In the genomic region with DNA sequence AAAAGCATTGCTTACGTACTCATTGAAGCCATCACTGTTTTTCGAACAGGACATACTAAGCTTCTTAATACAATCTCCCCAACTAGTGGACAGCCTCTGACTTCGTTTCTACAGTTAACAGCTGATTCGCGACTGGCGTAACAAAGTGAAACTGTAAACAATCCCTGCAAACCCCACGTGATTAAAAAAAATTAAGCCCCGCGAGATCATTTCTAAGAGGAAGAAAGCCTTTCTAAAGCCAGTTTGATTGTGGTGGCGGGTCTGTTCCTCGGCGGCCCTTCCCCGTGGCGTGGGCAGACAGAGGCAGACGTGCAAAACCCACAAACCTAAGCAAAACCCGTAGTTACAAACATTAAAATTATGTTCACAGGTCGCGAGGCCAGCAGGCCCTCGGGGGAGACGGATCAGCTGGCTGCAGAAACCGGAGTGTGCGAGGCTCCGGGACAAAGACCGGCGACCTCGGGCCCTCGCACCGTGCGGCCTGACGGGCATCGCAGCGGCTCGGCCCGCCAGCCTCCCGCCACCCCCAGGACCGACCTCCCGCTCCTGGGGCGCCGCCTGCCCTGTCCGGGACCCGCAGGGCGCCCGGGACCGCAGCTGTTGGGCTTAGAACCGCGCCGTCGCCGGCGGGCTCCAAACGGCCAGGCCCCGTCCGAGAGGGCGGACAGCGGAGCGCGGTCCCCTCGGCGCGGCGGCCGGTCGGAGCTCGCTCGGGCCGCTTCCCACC, we compare ENCODE assay signal across 8 mouse cellular contexts. TPM values are rescaled to one million over a fixed set of nuclear protein-coding genes. Genes with fewer than 3 reads are reported as not detected.
DNase-seq lines count a peak whose midpoint lies in the region; ATAC-seq and TF ChIP-seq lines count a peak whose summit lies in the region.

No protein-coding gene starts in this region.

- H3K9me3 ChIP-seq in MEL (replicated peaks; ENCODE audit: insufficient read depth, low read length): no peaks in the 10 kb centered on the region
- H3K9me3 ChIP-seq in forebrain, embryonic 15.5 days: no peaks in the 10 kb centered on the region

- WGBS in bone marrow, adult 2 months: under 1% methylated on average over 66 of the region's 66 CpGs
- under 1% methylated on average over 61 of the region's 66 CpGs for WGBS in forebrain, embryonic 15.5 days
- under 1% methylated on average over 66 of the region's 66 CpGs for WGBS in olfactory bulb, adult 2 months

- ATAC-seq in forebrain, embryonic 15.5 days (replicated peaks): no peak; the same call in 1 of the 2 replicates
- peak; percentile 61 to 65 for ATAC-seq in hematopoietic stem cell, adult 5-6 weeks (replicated peaks in 1 of 2; ENCODE audit: insufficient read depth in 1 of 2, low FRiP score in 2 of 2, low TSS enrichment in 1 of 2, low read depth in 1 of 2, poor library complexity in 2 of 2, severe bottlenecking in 2 of 2)

- peak; percentile 87 for DNase-seq in MEL (ENCODE audit: low read depth, low spot score)
- DNase-seq in layer of hippocampus, adult 2 months (ENCODE audit: low spot score in 2 of 2): peak in 1 of 2 experiments; percentile 39
- DNase-seq in lung, postnatal 10 days: peak; percentile 84
- peak; percentile 64 for DNase-seq in thymus, postnatal 4 days

- H3K4me3 ChIP-seq in MEL (ENCODE audit: control insufficient read depth in 1 of 2, insufficient read depth in 1 of 2, low read depth in 2 of 2, low read length in 2 of 2): peak overlapping the region; percentile 73 to 86
- peak overlapping the region; percentile 93 for H3K4me3 ChIP-seq in bone marrow, adult 2 months (replicated peaks; ENCODE audit: control insufficient read depth, low read depth, low read length)
- peak overlapping the region; percentile 90 for H3K4me3 ChIP-seq in forebrain, embryonic 15.5 days
- H3K4me3 ChIP-seq in layer of hippocampus, adult 2 months: peak overlapping the region; percentile 72
- H3K4me3 ChIP-seq in olfactory bulb, adult 2 months (ENCODE audit: insufficient read depth, low read depth, low read length): peak overlapping the region; percentile 94

- TF ChIP-seq CTCF in MEL (IDR thresholded peaks at IDR 0.05 in 2 of 3, conservative IDR thresholded peaks at IDR 0.05 in 1 of 3; ENCODE audit: control insufficient read depth in 1 of 3, insufficient read depth in 1 of 3, low read depth in 2 of 3, low read length in 3 of 3, poor library complexity in 1 of 3, severe bottlenecking in 1 of 3): no peak
- TF ChIP-seq CTCF in bone marrow, adult 2 months (IDR thresholded peaks at IDR 0.05; ENCODE audit: control insufficient read depth, insufficient read depth, low read length): no peak
- no peak; the same call in 1 of the 2 replicates for TF ChIP-seq CTCF in layer of hippocampus, adult 2 months (conservative IDR thresholded peaks at IDR 0.05)
- no peak for TF ChIP-seq CTCF in olfactory bulb, adult 2 months (IDR thresholded peaks at IDR 0.05; ENCODE audit: insufficient read depth, low read depth, low read length)

- peak in 1 of 2 experiments; percentile 70; a peak in 1 of 4 replicates for TF ChIP-seq POLR2A in MEL (IDR thresholded peaks at IDR 0.05; ENCODE audit: control insufficient read depth in 1 of 2, insufficient read depth in 1 of 2, low read depth in 1 of 2, low read length in 2 of 2, poor library complexity in 1 of 2)
- TF ChIP-seq POLR2A in bone marrow, adult 2 months (IDR thresholded peaks at IDR 0.05; ENCODE audit: borderline replicate concordance, control insufficient read depth, low read depth, low read length): 0 out of 2 replicates have a peak, but pooled peaks have one; percentile 23
- no peak for TF ChIP-seq POLR2A in olfactory bulb, adult 2 months (IDR thresholded peaks at IDR 0.05; ENCODE audit: insufficient read depth, low read depth, low read length)

- H3K36me3 ChIP-seq in MEL (ENCODE audit: control insufficient read depth in 1 of 2, insufficient read depth in 2 of 2, low read length in 2 of 2): peaks cover 1 to 8% of the 10 kb centered on the region in 2 experiments; a peak in 3 of 4 replicates
- no peaks in the 10 kb centered on the region; the same call in 1 of the 2 replicates for H3K36me3 ChIP-seq in forebrain, embryonic 15.5 days

- peaks cover 0 to 2% of the 10 kb centered on the region in 2 experiments; a peak in 2 of 4 replicates for H3K4me1 ChIP-seq in MEL (ENCODE audit: control insufficient read depth in 1 of 2, insufficient read depth in 2 of 2, low read length in 2 of 2)
- peaks cover 2% of the 10 kb centered on the region; the same call in 1 of the 2 replicates for H3K4me1 ChIP-seq in bone marrow, adult 2 months (ENCODE audit: control insufficient read depth, insufficient read depth, low read length)
- H3K4me1 ChIP-seq in forebrain, embryonic 15.5 days: peaks cover 32% of the 10 kb centered on the region
- H3K4me1 ChIP-seq in olfactory bulb, adult 2 months (ENCODE audit: control insufficient read depth, insufficient read depth, low read length): peaks cover 3% of the 10 kb centered on the region

- peak in 1 of 2 experiments; percentile 17; a peak in 1 of 4 replicates for TF ChIP-seq EP300 in MEL (IDR thresholded peaks at IDR 0.05; ENCODE audit: low read depth in 1 of 2, low read length in 2 of 2)

- TF ChIP-seq RAD21 in MEL (IDR thresholded peaks at IDR 0.05; ENCODE audit: low read depth, low read length): no peak

- H3K27ac ChIP-seq in MEL (ENCODE audit: control insufficient read depth, low read depth, low read length): peak overlapping the region; percentile 76
- H3K27ac ChIP-seq in bone marrow, adult 2 months (ENCODE audit: control insufficient read depth, insufficient read depth, low read depth, low read length, poor library complexity): peak overlapping the region; percentile 88
- peak overlapping the region; percentile 99 for H3K27ac ChIP-seq in forebrain, embryonic 15.5 days (replicated peaks)
- peak overlapping the region; percentile 99 for H3K27ac ChIP-seq in layer of hippocampus, adult 2 months
- H3K27ac ChIP-seq in olfactory bulb, adult 2 months (ENCODE audit: insufficient read depth, low read depth, low read length): peak overlapping the region; percentile 90

- H3K79me2 ChIP-seq in MEL (ENCODE audit: control insufficient read depth, insufficient read depth, low read length, poor library complexity): peaks cover 47% of the 10 kb centered on the region

- H3K27me3 ChIP-seq in MEL (ENCODE audit: control insufficient read depth in 1 of 2, insufficient read depth in 2 of 2, low read length in 2 of 2): no peaks in the 10 kb centered on the region
- H3K27me3 ChIP-seq in forebrain, embryonic 15.5 days: no peaks in the 10 kb centered on the region

- peak overlapping the region; percentile 91 for H3K9ac ChIP-seq in MEL (ENCODE audit: control insufficient read depth, low read depth, low read length, poor library complexity, severe bottlenecking)
- H3K9ac ChIP-seq in forebrain, embryonic 15.5 days (replicated peaks): peak overlapping the region; percentile 100

- H3K4me2 ChIP-seq in forebrain, embryonic 15.5 days (replicated peaks): peak overlapping the region; percentile 63

TF ChIP-seq in MEL, 35 proteins besides CTCF, POLR2A, EP300 and RAD21 (continues in another document):
- peak; percentile 89 for TF ChIP-seq ZNF384 (IDR thresholded peaks at IDR 0.05; ENCODE audit: low read depth, low read length)
- no peak for TF ChIP-seq ZKSCAN1 (IDR thresholded peaks at IDR 0.05; ENCODE audit: low read depth, low read length)
- TF ChIP-seq USF1 (IDR thresholded peaks at IDR 0.05; ENCODE audit: low read depth, low read length): peak; percentile 94
- peak in 1 of 2 experiments; percentile 72; a peak in 2 of 4 replicates for TF ChIP-seq USF2 (IDR thresholded peaks at IDR 0.05; ENCODE audit: borderline replicate concordance in 1 of 2, insufficient read depth in 1 of 2, low read depth in 1 of 2, low read length in 2 of 2)
- no peak for TF ChIP-seq JUND (IDR thresholded peaks at IDR 0.05; ENCODE audit: low read depth, low read length)
- peak; percentile 51 for TF ChIP-seq TCF12 (IDR thresholded peaks at IDR 0.05; ENCODE audit: low read depth, low read length)
- peak; percentile 88 for TF ChIP-seq MAX (IDR thresholded peaks at IDR 0.05; ENCODE audit: low read length)
- peak; percentile 100 for TF ChIP-seq SIN3A (IDR thresholded peaks at IDR 0.05; ENCODE audit: low read length)
- TF ChIP-seq TAL1 (IDR thresholded peaks at IDR 0.05; ENCODE audit: low read length): no peak
- TF ChIP-seq ZMIZ1 (IDR thresholded peaks at IDR 0.05; ENCODE audit: low read depth, low read length): peak; percentile 61; the same call in 1 of the 2 replicates
- TF ChIP-seq MAFK (IDR thresholded peaks at IDR 0.05; ENCODE audit: borderline replicate concordance, low read depth, low read length): no peak
- TF ChIP-seq POLR2AphosphoS2 (IDR thresholded peaks at IDR 0.05; ENCODE audit: low read length): peak; percentile 61; the same call in 1 of the 2 replicates
- TF ChIP-seq NELFE (IDR thresholded peaks at IDR 0.05; ENCODE audit: low read depth, low read length): peak; percentile 60
- TF ChIP-seq MYB (IDR thresholded peaks at IDR 0.05; ENCODE audit: low read depth, low read length): peak; percentile 65; the same call in 1 of the 2 replicates
- TF ChIP-seq GATA1 (IDR thresholded peaks at IDR 0.05; ENCODE audit: low read depth, low read length): no peak
- TF ChIP-seq ELF1 (IDR thresholded peaks at IDR 0.05; ENCODE audit: low read depth, low read length): peak; percentile 50; the same call in 1 of the 2 replicates

RNA-seq across cellular contexts. Expression of a gene that starts 0.5 kb away (rescaled TPM):
- 123 and 131 TPM in 2 replicates for total RNA-seq in MEL (2012; rRNA removed)
- polyA plus RNA-seq in MEL (2012; ENCODE audit: insufficient read depth in 1 of 2, insufficient read length in 2 of 2, low read depth in 1 of 2, low replicate concordance in 2 of 2, missing spikeins in 1 of 2): 10 to 100 TPM; 48.0 to 89.6 TPM
- polyA plus RNA-seq in bone marrow, adult 2 months (2011; ENCODE audit: insufficient read depth, insufficient read length, low replicate concordance, missing spikeins): 11.2 and 24.9 TPM in 2 replicates
- 54.6 and 57.0 TPM in 2 replicates for polyA plus RNA-seq in forebrain, embryonic 15.5 days (2015; fragmentation: Nextera tagmentation; extraction: Ambion mirVana)
- 125 and 145 TPM in 2 replicates for total RNA-seq in hematopoietic stem cell, adult 5-6 weeks (2017)
- 10 to 100 TPM; 61.7 to 68.5 TPM for total RNA-seq in layer of hippocampus, adult 2 months (2021)
- 108 TPM in 1 of 2 replicates, not detected in the other for polyA plus RNA-seq in olfactory bulb, adult 2 months (2012; ENCODE audit: insufficient read depth, insufficient read length, low replicate concordance, missing spikeins)

RNA-seq across cellular contexts. Expression of a gene that starts 58.7 kb away (rescaled TPM):
- total RNA-seq in MEL (2012; rRNA removed): not detected in 2 replicates
- not detected for polyA plus RNA-seq in MEL (2012; ENCODE audit: insufficient read depth in 1 of 2, insufficient read length in 2 of 2, low read depth in 1 of 2, low replicate concordance in 2 of 2, missing spikeins in 1 of 2)
- not detected in 2 replicates for polyA plus RNA-seq in bone marrow, adult 2 months (2011; ENCODE audit: insufficient read depth, insufficient read length, low replicate concordance, missing spikeins)
- not detected in 2 replicates for polyA plus RNA-seq in forebrain, embryonic 15.5 days (2015; fragmentation: Nextera tagmentation; extraction: Ambion mirVana)
- total RNA-seq in hematopoietic stem cell, adult 5-6 weeks (2017): not detected in 2 replicates
- not detected for total RNA-seq in layer of hippocampus, adult 2 months (2021)
- not detected in 2 replicates for polyA plus RNA-seq in olfactory bulb, adult 2 months (2012; ENCODE audit: insufficient read depth, insufficient read length, low replicate concordance, missing spikeins)
